Mouse (Mus musculus) heart, adult 8-10 months (tissue): ENCODE data around the gene Enox2. TPM values are rescaled to one million over a fixed set of nuclear protein-coding genes. Genes with fewer than 3 reads are reported as not detected.
"Not testable (repeated sequence)": the region's sequence is repeated elsewhere in the genome, so short reads cannot be mapped to it uniquely, and the experiment has no call there.

Experiments used
- DNase-seq: peaks from one replicate; pipeline ENCODE4 v3.0.0; 2022; ENCODE audit warnings: low spot score
- total RNA-seq, 4 experiments: library from RNA; stranded (reverse); gene quantifications; 2 replicates each; pipeline ENCODE4 v1.2.4; 2022

Gene Enox2
- total RNA-seq = 1 to 10 TPM; 6.5 to 7.8 (median 7.3) TPM

DNA sequence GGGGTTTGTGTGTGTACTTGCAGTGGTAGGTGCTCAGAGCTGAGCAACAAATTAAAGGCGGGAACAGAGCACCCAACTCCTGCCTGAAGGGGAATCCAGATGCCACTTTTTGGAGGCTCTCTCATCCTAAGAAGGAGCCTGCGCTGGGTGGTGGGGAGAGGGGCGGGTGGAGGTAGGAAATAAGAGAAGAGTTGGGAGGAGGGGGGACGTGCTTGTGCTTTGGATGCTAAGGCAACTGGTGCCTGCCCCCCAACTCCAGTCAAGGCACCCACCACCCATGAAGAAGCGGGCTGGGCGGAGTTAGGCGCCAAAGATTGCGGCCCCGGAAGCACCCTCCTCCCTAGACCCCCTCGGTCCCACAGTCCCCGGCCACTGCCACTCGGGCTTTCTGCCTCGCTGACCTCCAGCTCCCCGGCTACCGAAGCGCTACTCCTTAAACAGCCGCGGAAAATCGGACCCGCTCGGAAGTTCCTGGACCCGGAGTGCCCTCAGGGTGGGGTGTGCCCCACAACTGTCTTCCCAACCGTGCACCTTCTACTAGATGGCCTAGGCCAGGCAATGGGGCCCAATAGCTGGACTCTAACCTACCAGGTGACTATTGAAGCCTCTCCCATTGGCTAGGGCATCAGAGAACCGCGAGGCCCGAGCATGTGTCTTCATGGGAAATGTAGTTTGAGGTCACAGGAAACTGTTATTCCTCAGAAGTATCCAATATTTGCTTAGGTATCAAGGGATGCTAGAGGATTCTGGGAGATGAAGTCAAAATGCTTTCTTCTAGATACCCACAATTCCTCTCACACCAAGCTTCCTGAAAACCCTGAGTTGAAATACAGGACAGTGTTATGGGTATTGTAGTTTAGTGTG lies at the start of gene Enox2:
TSS of gene Enox2 (minus strand) at position 560 of the 864 bp plus-strand sequence.
- peak; percentile 91 for DNase-seq

DNA sequence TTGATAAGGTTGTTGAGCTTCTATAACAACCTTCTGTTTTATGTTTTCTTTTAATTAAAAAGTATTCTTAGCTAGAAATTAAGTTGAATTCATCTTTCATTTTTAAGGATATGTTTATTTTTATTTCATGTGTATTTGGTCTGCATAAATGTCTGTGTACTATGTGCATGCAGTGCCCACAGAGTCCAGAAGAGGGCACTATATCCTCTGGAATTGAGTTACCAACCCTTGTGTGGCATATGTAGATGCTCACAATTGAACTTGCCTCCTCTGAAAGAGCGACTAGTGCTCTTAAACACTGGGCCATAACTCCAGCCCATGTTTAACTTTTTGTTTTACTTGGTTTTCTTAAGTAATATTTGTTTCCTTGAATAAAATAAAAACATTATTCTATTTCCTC lies 21.4 kb upstream of the Enox2 start:
- DNase-seq = no peak

DNA sequence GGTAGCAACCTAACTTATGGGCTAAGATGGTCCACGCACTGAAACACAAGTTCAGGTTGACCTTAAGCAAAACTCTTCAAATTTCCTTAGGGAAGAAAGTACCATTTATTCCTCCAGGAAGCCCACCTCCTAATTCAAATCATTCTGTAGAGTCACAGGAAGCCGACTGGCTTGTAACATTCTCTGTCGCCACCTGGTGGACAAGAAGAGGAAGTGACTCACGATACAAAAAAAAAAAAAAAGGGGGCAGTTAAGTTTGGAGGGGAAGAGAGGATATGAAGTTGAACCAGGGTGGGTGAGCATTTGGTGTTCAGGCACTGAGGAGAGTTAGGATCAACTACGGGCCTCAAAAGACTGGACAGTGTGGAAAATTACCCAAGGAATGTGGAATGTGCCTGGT lies 18.6 kb upstream of the Enox2 start:
- no peak for DNase-seq

DNA sequence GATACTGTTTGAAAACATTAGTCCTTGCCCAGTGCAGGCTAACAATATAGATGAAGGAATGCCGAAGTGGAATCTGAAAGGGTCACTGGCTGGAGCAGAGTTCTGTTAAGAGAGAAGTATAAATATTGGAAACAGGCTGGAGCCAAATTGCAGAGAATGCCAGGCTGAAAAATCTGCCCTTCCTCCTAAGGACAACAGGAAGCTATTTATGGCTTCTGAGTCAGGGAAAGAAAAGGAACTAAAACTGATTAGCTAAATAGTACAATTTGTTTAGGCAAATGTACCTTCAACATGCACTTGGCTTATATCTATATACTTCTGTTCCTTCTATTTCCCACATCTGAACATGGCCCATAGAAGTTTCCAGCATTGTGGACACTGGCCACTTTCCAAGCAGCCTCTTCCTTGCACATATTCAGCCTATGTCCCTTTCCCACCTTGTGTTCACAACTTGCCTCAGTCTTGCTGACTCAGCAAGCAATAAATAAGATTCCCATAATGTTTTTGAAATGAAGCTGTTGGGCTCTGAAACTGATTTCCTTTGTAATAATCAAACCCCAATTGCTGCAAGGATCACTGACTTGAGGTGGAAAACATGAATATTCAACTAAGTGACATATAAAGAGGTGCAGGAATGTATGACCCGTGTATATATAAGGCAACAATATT lies 8.0 kb downstream of the Enox2 start:
- DNase-seq = no peak

DNA sequence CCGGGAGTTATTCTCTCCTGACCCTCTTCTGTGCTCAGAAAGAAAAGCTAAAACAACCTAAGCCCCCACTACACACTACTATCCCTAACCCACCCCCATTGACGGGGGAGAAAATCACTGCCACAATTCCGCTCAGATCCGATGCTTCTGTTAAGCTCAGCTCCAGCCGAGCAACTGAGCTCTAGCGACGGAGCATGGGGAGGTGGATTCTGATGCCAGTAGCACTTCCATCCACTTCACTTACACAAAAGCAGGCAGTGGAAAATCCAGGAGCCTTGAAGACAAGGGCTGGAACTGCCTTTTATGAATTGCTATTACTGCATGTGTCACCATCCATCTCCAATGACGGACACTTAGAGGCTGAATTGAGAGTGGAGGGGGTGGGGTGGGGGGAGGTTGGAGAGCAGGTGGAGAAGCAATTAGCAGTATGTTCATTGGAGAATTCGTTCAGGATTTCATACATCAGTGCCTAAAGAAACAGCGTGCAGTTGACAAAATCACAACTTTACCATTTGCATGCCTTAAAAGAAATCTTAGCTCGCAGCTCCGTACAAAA lies 14.5 kb downstream of the Enox2 start:
- no peak for DNase-seq

DNA sequence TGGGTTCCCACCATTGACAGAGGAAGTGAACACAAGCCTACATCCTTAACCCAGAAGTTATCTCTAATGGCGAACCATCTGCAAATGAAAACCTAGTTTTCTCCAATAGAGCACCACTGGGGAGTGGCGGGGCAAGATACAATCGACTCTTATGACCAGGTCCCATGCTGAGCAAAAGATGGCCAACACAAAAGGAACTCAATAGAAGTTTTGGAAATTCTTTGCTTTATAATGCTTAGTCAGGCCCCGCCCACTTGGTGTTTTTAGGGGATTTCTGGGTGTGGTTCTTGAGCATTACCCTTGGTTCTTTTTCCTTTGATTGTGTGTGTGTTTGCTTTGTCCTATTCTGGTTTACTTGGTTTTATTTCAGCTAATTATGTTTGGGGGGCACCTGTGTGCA lies 37.2 kb downstream of the Enox2 start:
- DNase-seq = no peak

DNA sequence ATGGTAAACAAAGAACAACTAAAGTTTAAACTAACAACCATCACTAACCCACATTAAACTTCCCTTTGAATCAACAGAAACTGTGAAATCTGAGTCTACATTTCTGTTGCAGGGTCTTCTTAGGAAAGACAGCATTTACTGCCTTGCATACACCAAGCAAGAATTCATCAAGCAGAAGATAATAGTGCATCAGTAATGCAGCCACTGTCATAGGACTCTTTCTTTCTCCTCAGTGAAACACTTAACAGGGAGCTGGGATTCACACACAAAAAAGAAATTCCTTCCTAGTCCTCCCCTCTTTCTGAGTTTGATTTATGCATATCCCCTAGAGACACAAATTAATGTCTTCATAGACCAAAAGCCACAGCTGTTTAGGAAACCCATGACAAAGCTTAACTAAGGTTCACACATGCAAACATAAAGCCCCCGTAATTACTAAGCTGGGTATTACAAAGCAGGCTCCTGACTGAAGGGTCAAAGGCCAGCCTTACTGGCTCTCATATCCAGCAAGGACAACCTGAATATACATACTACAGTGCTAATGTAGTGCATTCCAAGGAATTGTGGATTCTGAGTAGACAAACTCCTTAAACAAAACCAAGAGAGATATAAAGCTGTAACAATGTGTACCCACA lies 62.1 kb downstream of the Enox2 start:
- no peak for DNase-seq

DNA sequence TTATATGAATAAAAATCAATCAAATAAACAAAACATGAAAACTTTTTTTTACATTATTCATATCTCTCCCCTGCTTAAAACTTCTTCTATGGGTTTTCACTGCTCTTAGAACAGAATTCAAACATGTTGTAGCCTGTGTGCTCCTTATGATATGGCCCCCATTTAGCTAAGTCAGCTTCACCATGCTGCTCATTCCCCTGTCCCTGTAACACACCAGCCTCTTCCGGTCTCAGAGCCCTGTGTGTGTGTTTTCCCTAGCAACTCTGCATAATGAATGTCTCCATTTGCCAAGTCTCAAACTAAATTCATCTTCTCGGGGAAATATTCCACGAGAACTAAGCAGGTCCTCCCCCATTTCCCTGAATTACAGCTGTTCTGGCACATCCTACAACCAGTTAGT lies 71.6 kb downstream of the Enox2 start:
- no peak for DNase-seq

DNA sequence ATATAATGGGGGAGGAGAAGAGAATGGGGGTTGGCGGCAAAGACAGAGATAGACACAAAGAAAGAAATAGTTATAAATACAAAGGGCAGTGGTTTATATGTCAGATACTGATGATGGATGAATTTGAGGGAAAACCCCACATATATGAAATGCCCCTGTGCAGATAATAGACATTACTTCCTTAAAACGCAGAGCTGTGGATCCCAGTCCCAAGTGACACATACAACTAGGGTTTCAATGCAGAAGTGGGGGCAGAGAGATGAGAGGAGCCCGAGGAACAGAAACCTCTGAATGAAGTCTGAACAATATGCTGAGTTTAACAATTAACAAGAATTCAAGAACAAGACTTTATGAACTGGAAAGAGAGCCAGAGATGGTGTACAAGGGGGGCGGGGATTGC lies 91.7 kb downstream of the Enox2 start:
- DNase-seq = no peak

DNA sequence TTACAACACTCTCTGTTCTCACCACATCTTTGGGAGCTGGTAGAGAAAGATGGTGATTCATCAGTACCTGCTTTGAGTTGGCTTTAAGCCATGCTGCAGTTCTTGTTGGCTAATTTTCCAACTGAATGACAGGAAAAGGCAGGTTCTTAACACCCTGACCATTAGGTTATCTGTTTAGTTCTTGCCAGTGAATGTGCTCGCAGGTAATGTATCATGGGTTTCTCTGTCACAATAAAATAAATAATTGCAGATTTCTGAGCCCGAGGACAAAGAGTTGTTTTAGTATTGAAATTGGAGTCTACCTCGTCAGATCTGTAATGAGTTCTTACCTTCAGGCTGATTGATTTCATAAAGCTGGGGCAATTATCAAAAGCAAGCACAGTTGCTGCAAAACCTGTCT lies 106.9 kb downstream of the Enox2 start:
- no peak for DNase-seq

DNA sequence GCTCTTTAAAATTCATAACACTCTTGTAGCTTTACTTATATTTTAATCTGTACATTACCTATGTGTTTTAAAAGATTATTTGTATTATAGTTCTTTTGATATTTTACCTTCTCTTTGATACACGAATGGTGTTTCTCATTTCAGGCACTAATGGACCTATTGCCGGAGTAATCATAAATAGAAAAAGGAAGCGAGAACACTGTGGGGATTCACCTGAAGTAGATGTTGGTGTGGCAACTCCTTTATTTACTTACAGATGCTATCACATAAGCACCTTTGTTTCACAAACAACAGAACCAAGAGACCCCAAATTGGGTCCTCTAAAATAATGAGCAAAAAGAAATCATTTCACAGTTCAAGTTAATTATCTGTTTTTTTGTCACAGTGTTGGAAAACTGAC lies 109.4 kb downstream of the Enox2 start:
- DNase-seq = no peak

DNA sequence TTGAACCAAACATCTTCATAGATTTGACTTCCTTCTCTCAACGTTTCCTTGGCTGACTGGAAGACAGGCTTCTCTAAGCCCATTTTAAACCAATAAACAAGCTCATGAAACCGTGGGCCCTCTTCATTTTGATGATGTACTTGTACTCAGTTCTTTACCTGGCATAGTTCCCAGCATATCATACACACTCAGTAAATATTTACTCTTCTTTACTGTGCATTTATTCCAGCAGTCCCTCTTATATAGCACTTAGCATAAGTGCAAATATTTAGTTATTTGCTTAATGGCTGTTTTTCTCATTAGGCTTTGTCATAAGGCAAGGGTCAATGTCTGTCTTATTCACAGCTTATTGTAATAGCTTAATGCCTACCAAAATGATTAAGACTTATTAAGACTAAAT lies 133.8 kb downstream of the Enox2 start:
- no peak for DNase-seq

DNA sequence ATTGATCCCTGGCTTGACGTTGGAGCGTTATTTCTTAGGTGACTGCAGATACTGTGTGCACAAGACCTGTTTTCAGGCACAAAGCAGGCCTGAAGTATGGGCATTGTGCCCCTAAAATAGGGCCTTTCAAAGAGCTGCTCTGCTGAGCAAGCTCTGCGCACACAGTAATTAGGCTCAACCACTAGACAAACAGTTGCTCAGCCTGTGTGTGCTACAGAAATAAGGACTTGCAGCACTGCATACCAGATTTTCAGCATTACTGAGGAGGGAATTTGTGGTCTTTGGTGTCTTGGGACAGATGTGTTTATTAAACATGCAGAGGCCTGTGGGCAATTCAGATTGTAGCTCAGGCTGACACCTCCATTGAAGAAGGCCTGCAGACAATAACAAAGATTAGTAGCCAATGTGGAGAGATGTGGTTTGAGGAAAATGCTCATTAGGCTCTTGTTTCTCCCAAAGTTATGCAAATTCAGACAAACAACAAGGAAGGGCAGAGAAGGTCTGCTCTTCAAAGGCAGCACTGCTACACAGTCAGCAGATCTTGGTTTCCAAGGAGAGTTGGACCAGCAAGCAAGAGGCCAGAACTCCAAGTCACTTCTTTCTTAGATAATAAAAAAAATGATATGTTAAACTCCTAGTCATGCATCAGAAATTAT lies 163.2 kb downstream of the Enox2 start:
- no peak for DNase-seq

DNA sequence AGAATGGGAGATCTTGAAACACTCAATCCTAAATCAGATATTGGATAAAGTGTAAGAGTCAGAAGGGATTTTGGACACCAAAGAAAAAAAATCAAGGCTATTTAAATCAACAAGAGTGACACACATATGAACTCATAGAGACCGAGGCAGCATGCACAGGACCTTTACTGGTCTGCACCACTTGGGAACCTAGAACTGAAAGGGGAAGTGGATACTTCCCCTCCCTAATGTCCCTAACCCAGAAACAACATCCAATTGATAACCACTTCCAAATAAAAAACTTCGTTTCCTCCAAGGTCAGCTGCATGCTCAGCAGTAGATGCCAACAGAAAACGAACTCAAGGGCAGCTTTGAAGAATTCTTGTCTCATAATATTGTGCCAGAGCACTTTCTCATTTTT lies 171.6 kb downstream of the Enox2 start:
- no peak for DNase-seq

DNA sequence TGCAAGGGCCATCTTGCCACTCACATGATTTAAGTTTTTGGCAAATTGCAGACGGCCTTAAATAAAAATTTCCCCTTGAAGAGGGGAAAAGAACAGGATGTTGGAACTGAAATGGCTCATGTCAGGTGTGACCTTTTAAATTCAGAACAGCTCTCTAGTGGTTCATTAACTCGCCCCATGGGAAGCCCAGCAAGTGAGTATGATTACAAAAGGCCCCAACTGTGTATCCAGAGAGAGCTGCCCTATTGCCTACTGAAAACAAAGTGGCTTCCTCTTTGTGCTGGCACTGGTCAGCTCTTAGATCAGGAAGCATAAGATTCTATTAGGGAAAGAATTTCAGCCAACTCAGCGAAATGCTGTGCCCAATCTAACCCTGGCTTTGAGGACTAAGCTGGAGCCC lies 175.6 kb downstream of the Enox2 start:
- no peak for DNase-seq

DNA sequence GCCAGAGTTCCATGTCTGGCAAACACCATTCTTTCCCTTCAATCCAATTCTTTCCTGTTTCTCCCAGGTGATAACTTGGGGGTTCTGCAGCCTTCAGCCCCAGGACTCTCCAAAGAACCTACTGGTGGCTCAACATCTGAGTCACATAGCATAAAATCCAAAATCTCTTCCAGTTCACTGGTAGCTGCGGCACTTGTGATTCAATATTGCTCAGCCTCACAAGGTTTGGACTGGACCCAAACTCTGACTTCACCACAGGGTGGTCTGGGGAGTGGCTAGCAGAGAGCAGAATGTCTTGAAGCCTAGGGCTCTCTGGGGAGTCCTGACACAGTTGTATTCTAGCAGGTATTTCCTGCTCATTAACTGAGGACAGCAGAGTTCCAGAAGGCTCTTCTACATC lies 187.5 kb downstream of the Enox2 start:
- not testable (repeated sequence) for DNase-seq

DNA sequence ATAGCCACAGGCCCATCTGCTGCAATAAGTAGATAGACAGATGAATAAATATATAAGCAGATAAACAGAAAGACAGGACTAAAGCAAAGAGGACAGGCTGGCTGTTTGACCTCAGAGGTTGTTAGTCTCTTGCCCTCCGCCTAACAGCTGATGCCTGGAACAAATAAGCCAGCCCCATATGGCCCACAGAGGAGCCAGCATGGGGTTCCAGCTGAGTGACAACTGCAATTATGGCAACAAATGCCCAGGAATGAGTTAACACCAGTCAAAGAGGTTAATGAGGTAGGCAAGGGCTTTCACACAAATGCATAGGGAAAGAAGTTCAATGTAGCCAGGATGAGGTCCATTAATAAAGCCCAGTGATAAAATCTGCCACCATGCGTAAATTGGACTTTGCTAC lies 191.8 kb downstream of the Enox2 start:
- no peak for DNase-seq

DNA sequence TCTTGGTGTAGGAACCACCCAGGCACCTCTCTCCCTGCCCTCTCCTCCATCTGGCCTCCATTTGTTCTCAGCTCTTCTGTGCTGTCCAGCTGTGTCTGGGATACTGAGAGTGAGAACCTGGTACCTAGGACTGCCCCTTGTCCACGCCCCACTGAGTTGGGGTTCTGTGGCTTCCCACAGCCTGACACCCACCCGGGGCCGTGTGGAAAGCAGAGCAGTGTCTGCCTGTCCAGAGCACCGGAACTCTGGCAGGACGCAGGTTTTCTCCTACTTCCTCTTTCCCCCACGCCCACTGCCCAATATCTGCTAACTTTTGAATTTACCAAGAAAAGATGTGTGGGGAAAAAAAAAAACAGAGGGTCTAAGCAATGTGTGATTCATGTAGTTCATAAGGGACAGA lies 213.0 kb downstream of the Enox2 start:
- DNase-seq = no peak

DNA sequence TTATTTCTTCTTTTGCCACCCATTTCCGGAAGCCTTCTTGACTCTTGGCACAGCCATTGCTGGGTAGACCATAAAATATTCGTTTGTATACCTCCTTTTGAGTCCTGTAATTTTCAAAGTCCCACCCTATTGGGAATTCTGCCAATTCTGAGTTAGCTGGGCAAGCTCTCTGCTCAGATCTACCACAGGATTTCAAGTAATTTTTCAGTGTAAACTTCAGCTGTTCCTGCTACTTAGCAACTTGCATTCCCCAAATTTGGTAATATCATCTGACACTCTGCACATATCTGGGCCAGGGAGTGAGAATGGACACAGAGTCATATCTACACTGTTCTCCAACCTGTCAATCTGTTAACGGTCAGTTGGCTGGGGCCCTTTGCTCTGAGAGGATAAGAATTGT lies 214.5 kb downstream of the Enox2 start:
- no peak for DNase-seq

DNA sequence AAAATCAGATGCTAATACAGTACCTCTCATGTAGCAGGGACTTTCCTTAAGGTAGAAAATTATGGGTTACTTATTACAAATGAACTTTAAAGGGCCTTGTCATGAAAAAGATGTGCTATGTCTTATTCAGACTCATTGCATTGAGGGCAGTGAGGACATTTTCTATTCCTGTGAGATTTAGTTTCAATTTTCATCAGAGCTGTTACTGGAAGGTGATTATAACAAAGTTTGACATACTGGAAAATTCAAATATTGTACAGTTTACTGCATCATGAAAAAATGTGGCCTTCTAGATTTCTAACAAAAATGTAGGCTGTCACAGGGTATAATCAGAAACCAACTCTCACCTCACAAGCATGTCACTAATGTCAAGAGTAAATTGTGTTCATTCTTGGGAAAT lies 242.9 kb downstream of the Enox2 start:
- no peak for DNase-seq

DNA sequence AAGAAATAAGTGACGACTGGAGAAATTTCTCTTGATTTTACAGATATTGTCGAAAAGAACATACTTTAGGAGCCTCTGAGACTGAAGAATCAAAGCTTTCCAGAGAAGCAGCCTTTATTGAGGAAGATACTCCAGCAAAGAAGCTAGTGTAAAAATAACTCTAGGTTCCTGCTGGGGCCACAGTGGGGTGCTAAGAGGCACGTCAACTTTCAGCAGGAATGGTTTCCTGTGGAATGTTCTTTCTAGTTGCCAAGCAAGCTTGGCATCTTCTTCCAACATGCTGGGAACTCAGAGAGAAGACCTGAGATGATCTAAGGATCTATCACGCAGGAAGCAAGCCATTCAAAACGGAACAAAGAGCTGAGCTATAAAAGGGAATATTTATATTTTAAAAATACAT lies 278.3 kb downstream of the Enox2 start:
- DNase-seq = no peak

DNA sequence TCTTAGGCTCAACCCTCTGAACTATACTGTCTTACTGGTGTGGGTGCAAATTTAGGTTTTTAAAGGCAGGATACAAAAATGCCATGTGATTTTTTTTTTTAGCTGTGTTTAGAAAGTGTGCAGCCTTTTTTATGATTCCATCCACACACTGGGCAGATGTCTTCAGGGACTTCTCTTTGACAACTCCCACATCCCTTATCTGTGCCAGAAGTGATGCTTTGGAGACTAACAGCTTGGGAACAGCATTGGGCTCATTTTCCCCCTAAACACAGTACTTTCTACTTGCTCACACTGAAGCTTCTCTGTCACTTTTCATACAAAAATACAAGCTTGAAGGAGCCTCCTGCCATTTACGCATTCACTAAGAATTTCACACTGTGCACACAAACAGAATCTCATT lies 282.4 kb downstream of the Enox2 start:
- no peak for DNase-seq
